Mouse (Mus musculus) limb, embryonic 12.5 days (tissue): ENCODE measurements around the gene Trmt44. TPM values are rescaled to one million over a fixed set of nuclear protein-coding genes. Genes with fewer than 3 reads are reported as not detected.

ENCODE experiments used
- ATAC-seq: fragments of 200-750 bp; cut with Nextera tagmentation; 2 replicates; pipeline ENCODE4 v1.8.0; 2017; ENCODE audit warnings: low read depth, moderate TSS enrichment; ENCODE audit not compliant: insufficient number of reproducible peaks, insufficient read depth, low FRiP score, low TSS enrichment
- H3K27ac ChIP-seq: fragments of 300-500 bp; sonication (generic); 2 replicates; pipeline ENCODE4 v1.5.1; 2016; ENCODE audit warnings: mild to moderate bottlenecking, moderate library complexity
- H3K27me3 ChIP-seq: fragments of 300-500 bp; sonication (generic); 2 replicates; pipeline ENCODE4 v1.6.1; 2016; ENCODE audit warnings: mild to moderate bottlenecking, moderate library complexity
- H3K36me3 ChIP-seq: fragments of 300-500 bp; sonication (generic); 2 replicates; pipeline ENCODE4 v1.6.1; 2016; ENCODE audit warnings: mild to moderate bottlenecking, moderate library complexity
- H3K4me1 ChIP-seq: fragments of 300-500 bp; sonication (generic); replicated peaks from 2 replicates; pipeline ENCODE4 v1.6.1; 2016
- H3K4me2 ChIP-seq: fragments of 300-500 bp; sonication (generic); 2 replicates; pipeline ENCODE4 v1.6.1; 2016; ENCODE audit warnings: mild to moderate bottlenecking, moderate library complexity
- H3K4me3 ChIP-seq: fragments of 300-500 bp; sonication (generic); replicated peaks from 2 replicates; pipeline ENCODE4 v1.5.1; 2016; ENCODE audit warnings: mild to moderate bottlenecking
- H3K9ac ChIP-seq: fragments of 300-500 bp; sonication (generic); replicated peaks from 2 replicates; pipeline ENCODE4 v1.6.1; 2016; ENCODE audit warnings: mild to moderate bottlenecking, moderate library complexity
- H3K9me3 ChIP-seq: fragments of 300-500 bp; sonication (generic); 2 replicates; pipeline ENCODE4 v1.6.1; 2016; ENCODE audit warnings: mild to moderate bottlenecking, moderate library complexity
- WGBS: fragments of 180-500 bp; shearing (Covaris S2); methylation state at CpG from one replicate; pipeline ENCODE4 v1.1.7; 2016; 5-methylcytosine and 5-hydroxymethylcytosine counted together
- polyA plus RNA-seq: library from polyadenylated mRNA; unstranded; fragments of >200 nt; fragmentation: Nextera tagmentation; extraction: Ambion mirVana; gene quantifications from 2 replicates; pipeline ENCODE4 v1.2.1, GENCODE M21; 2016

Trmt44 gene
- polyA plus RNA-seq, 1 experiment from 2014 or later: 10.0 TPM

- H3K36me3 ChIP-seq: peaks cover 98% of the 10 kb centered on the region
- 89% methylated on average over 9 of the region's 9 CpGs for WGBS
These were observed 9.7 kb downstream of the Trmt44 start for GRCm38 (mm10) chr5:35565217-35565616.

GRCm38 (mm10) chr5:35563449-35563848, 11.4 kb downstream of the Trmt44 start:
- H3K4me1 ChIP-seq: no peaks in the 10 kb centered on the region
- 0% methylated on average over 1 of the region's 1 CpGs for WGBS
- ATAC-seq: no peak
- no peak overlapping the region for H3K4me3 ChIP-seq
- H3K9ac ChIP-seq: no peak overlapping the region
- no peaks in the 10 kb centered on the region for H3K9me3 ChIP-seq
- no peak overlapping the region for H3K27ac ChIP-seq
- H3K4me2 ChIP-seq: no peak overlapping the region
- H3K27me3 ChIP-seq: no peaks in the 10 kb centered on the region
- H3K36me3 ChIP-seq: peaks cover 98% of the 10 kb centered on the region

More at GRCm38 (mm10) chr5:35565217-35565616, 9.7 kb downstream of the Trmt44 start:
- Histone ChIP-seq H3K9me3 (no peaks in the 10 kb centered on the region), H3K27me3 (no peaks in the 10 kb centered on the region), H3K27ac (no peak overlapping the region), H3K4me2 (no peak overlapping the region), H3K4me3 (no peak overlapping the region), H3K4me1 (no peaks in the 10 kb centered on the region), H3K9ac (no peak overlapping the region)
- ATAC-seq: no peak

- no peaks in the 10 kb centered on the region for H3K27me3 ChIP-seq
- no peak overlapping the region for H3K27ac ChIP-seq
- no peak overlapping the region for H3K9ac ChIP-seq
- ATAC-seq: no peak
- no peak overlapping the region for H3K4me2 ChIP-seq
- 91% methylated on average over 2 of the region's 2 CpGs for WGBS
- no peaks in the 10 kb centered on the region for H3K9me3 ChIP-seq
- no peak overlapping the region for H3K4me3 ChIP-seq
- H3K36me3 ChIP-seq: peaks cover 98% of the 10 kb centered on the region
- H3K4me1 ChIP-seq: no peaks in the 10 kb centered on the region
These were observed 12.3 kb downstream of the Trmt44 start for GRCm38 (mm10) chr5:35562616-35563015.

- WGBS: 88% methylated on average over 8 of the region's 8 CpGs
- Histone ChIP-seq H3K9me3 (no peaks in the 10 kb centered on the region), H3K4me1 (no peaks in the 10 kb centered on the region), H3K27me3 (no peaks in the 10 kb centered on the region), H3K4me2 (no peak overlapping the region), H3K27ac (no peak overlapping the region), H3K36me3 (peaks cover 90% of the 10 kb centered on the region), H3K9ac (no peak overlapping the region), H3K4me3 (no peak overlapping the region)
- ATAC-seq: no peak
These were observed 15.4 kb downstream of the Trmt44 start for GRCm38 (mm10) chr5:35559447-35559846.

GRCm38 (mm10) chr5:35557946-35558621, 16.8 kb downstream of the Trmt44 start:
- H3K9ac ChIP-seq: no peak overlapping the region
- H3K4me3 ChIP-seq: no peak overlapping the region
- H3K4me2 ChIP-seq: no peak overlapping the region
- H3K27ac ChIP-seq: no peak overlapping the region
- peaks cover 79% of the 10 kb centered on the region for H3K36me3 ChIP-seq
- no peaks in the 10 kb centered on the region for H3K4me1 ChIP-seq
- no peaks in the 10 kb centered on the region for H3K27me3 ChIP-seq
- WGBS: 81% methylated on average over 13 of the region's 13 CpGs
- no peaks in the 10 kb centered on the region for H3K9me3 ChIP-seq
- ATAC-seq: no peak

- Histone ChIP-seq H3K27me3 (no peaks in the 10 kb centered on the region), H3K4me2 (no peak overlapping the region), H3K4me1 (peaks cover 8% of the 10 kb centered on the region; the same call in 1 of the 2 replicates), H3K36me3 (peaks cover 62% of the 10 kb centered on the region), H3K9ac (no peak overlapping the region), H3K9me3 (no peaks in the 10 kb centered on the region), H3K4me3 (no peak overlapping the region), H3K27ac (no peak overlapping the region)
- no peak for ATAC-seq
- 90% methylated on average over 7 of the region's 7 CpGs for WGBS
These were observed 18.5 kb downstream of the Trmt44 start for GRCm38 (mm10) chr5:35556393-35556792.

- H3K4me1 ChIP-seq: peaks cover 8% of the 10 kb centered on the region; the same call in 1 of the 2 replicates
- H3K9me3 ChIP-seq: no peaks in the 10 kb centered on the region
- H3K4me3 ChIP-seq: no peak overlapping the region
- peaks cover 30% of the 10 kb centered on the region for H3K36me3 ChIP-seq
- WGBS: 80% methylated on average over 4 of the region's 4 CpGs
- no peak overlapping the region for H3K9ac ChIP-seq
- no peak for ATAC-seq
- no peak overlapping the region for H3K27ac ChIP-seq
- H3K27me3 ChIP-seq: no peaks in the 10 kb centered on the region
- no peak overlapping the region for H3K4me2 ChIP-seq
These were observed 21.9 kb downstream of the Trmt44 start for GRCm38 (mm10) chr5:35552838-35553539.

GRCm38 (mm10) chr5:35551855-35552837, 22.7 kb downstream of the Trmt44 start:
- WGBS: 40% methylated on average over 7 of the region's 7 CpGs
- H3K27ac ChIP-seq: no peak overlapping the region
- ATAC-seq: no peak
- H3K4me3 ChIP-seq: no peak overlapping the region
- H3K4me1 ChIP-seq: peaks cover 8% of the 10 kb centered on the region; the same call in 1 of the 2 replicates
- H3K27me3 ChIP-seq: no peaks in the 10 kb centered on the region
- no peak overlapping the region for H3K9ac ChIP-seq
- no peaks in the 10 kb centered on the region for H3K9me3 ChIP-seq
- H3K4me2 ChIP-seq: no peak overlapping the region
- H3K36me3 ChIP-seq: peaks cover 22% of the 10 kb centered on the region

- no peak overlapping the region for H3K27ac ChIP-seq
- no peak overlapping the region for H3K4me3 ChIP-seq
- peaks cover 4% of the 10 kb centered on the region; the same call in 1 of the 2 replicates for H3K27me3 ChIP-seq
- no peak overlapping the region for H3K4me2 ChIP-seq
- no peak overlapping the region for H3K9ac ChIP-seq
- no peaks in the 10 kb centered on the region for H3K9me3 ChIP-seq
- H3K36me3 ChIP-seq: no peaks in the 10 kb centered on the region
- no peaks in the 10 kb centered on the region for H3K4me1 ChIP-seq
- ATAC-seq: no peak
These were observed 28.7 kb downstream of the Trmt44 start for GRCm38 (mm10) chr5:35546127-35546526.

GRCm38 (mm10) chr5:35541059-35541790, 33.6 kb downstream of the Trmt44 start:
- H3K9me3 ChIP-seq: no peaks in the 10 kb centered on the region
- no peak for ATAC-seq
- peaks cover 12% of the 10 kb centered on the region for H3K4me1 ChIP-seq
- no peak overlapping the region for H3K4me2 ChIP-seq
- no peak overlapping the region for H3K4me3 ChIP-seq
- 0 out of 2 replicates have a peak overlapping the region, but pooled peaks have one; percentile 31 for H3K9ac ChIP-seq
- peak overlapping the region; percentile 56 for H3K27ac ChIP-seq
- H3K36me3 ChIP-seq: no peaks in the 10 kb centered on the region
- H3K27me3 ChIP-seq: peaks cover 4% of the 10 kb centered on the region; the same call in 1 of the 2 replicates
- WGBS: 57% methylated on average over 4 of the region's 4 CpGs
